ENCODE assay signal across 9 mouse cellular contexts in genomic region chr4:23913396-23913795, GRCm38 (mm10).
DNase-seq lines count a peak whose midpoint lies in the region; ATAC-seq and TF ChIP-seq lines count a peak whose summit lies in the region.
"Had no signal": no experiment of that assay in that cellular context is flagged by ENCODE, and none has a peak within 500 bp of the region (broad histone marks: within the 10 kb centered on the region; RNA-seq: fewer than 3 reads in every experiment).

No protein-coding gene starts in this region.

- ATAC-seq in liver, embryonic 12.5 days: no peak

- no peak overlapping the region for H3K4me2 ChIP-seq in liver, embryonic 12.5 days
- H3K4me2 ChIP-seq: stomach, embryonic 15.5 days had no signal

- H3K27ac ChIP-seq in embryonic fibroblast, embryonic 13.5 days (ENCODE audit: insufficient read depth, low read length): no peak overlapping the region
- H3K27ac ChIP-seq in left cerebral cortex, adult 2 months: no peak overlapping the region
- no peak overlapping the region for H3K27ac ChIP-seq in liver, embryonic 12.5 days
- H3K27ac ChIP-seq: stomach, embryonic 15.5 days had no signal

- no peak overlapping the region for H3K9ac ChIP-seq in liver, embryonic 12.5 days
- H3K9ac ChIP-seq: stomach, embryonic 15.5 days had no signal

- DNase-seq in layer of hippocampus, postnatal 10 days (ENCODE audit: low spot score in 2 of 2): peak; percentile 20 to 30
- DNase-seq in layer of hippocampus, adult 11-12 months (ENCODE audit: low spot score): no peak
- peak in 1 of 2 experiments; percentile 22 for DNase-seq in left cerebral cortex, adult 2 months (ENCODE audit: extremely low spot score in 1 of 2, low spot score in 2 of 2)
- peak; percentile 40 for DNase-seq in retina, postnatal 1 day
- DNase-seq in spleen, postnatal 10 days (ENCODE audit: low spot score in 2 of 2): no peak
- no peak for DNase-seq in gastrocnemius, postnatal 4 days (ENCODE audit: low spot score in 2 of 2)

- H3K4me1 ChIP-seq in embryonic fibroblast, embryonic 13.5 days (ENCODE audit: control insufficient read depth, insufficient read depth, low read length): no peaks in the 10 kb centered on the region
- no peaks in the 10 kb centered on the region for H3K4me1 ChIP-seq in liver, embryonic 12.5 days
- H3K4me1 ChIP-seq: stomach, embryonic 15.5 days had no signal

- TF ChIP-seq CTCF in embryonic fibroblast, embryonic 13.5 days (IDR thresholded peaks at IDR 0.05; ENCODE audit: borderline replicate concordance, insufficient read depth, low read length): 0 out of 2 replicates have a peak, but pooled peaks have one; percentile 2
- TF ChIP-seq CTCF in left cerebral cortex, adult 2 months (IDR thresholded peaks at IDR 0.05): peak; percentile 45

- TF ChIP-seq POLR2A in embryonic fibroblast, embryonic 13.5 days (IDR thresholded peaks at IDR 0.05; ENCODE audit: low read depth, low read length): no peak

- no peak overlapping the region for H3K4me3 ChIP-seq in embryonic fibroblast, embryonic 13.5 days (ENCODE audit: insufficient read depth, low read length)
- no peak overlapping the region for H3K4me3 ChIP-seq in left cerebral cortex, adult 2 months
- no peak overlapping the region for H3K4me3 ChIP-seq in liver, embryonic 12.5 days
- H3K4me3 ChIP-seq: stomach, embryonic 15.5 days had no signal

- H3K36me3 ChIP-seq in liver, embryonic 12.5 days: no peaks in the 10 kb centered on the region
- H3K36me3 ChIP-seq: stomach, embryonic 15.5 days had no signal

- 36% methylated on average over 4 of the region's 4 CpGs for WGBS in liver, embryonic 12.5 days (ENCODE audit: insufficient replicate concordance)

- no peaks in the 10 kb centered on the region for H3K27me3 ChIP-seq in liver, embryonic 12.5 days (replicated peaks)
- H3K27me3 ChIP-seq: stomach, embryonic 15.5 days had no signal

- intact Hi-C loops in left cerebral cortex, adult 2 months (cut with DNase I): loop anchor here (10.0 kb wide), 1 partner anchor 1439 kb away; no protein-coding TSS in a partner anchor

- no peaks in the 10 kb centered on the region for H3K9me3 ChIP-seq in liver, embryonic 12.5 days (replicated peaks)
- H3K9me3 ChIP-seq: stomach, embryonic 15.5 days had no signal

Comparison
In these comparisons a context has a peak if more than half of its experiments do, and no peak if none do; other contexts are left out.
1. DNase-seq: peak in layer of hippocampus, postnatal 10 days (2 of 2) and retina, postnatal 1 day (single experiment); none in layer of hippocampus, adult 11-12 months (single experiment), spleen, postnatal 10 days (0 of 2) and gastrocnemius, postnatal 4 days (0 of 2).